Mouse (Mus musculus) gastrocnemius, postnatal 36 days (tissue): Measurements from ENCODE around the gene March4. TPM values are rescaled to one million over a fixed set of nuclear protein-coding genes. Genes with fewer than 3 reads are reported as not detected.
A peak's percentile ranks its signal among the peaks of the same experiment; 100 is the strongest.

Experiments used
- DNase-seq, 2 experiments: peaks; one replicate each; pipeline ENCODE4 v3.0.0; 2022
- intact Hi-C: fragments of 180-260 bp; cut with DNase I; formaldehyde crosslinking; loops from one replicate; pipeline ENCODE4 v1.15.1; 2025
- total RNA-seq, 2 experiments: library from RNA; stranded (reverse); gene quantifications; 2 replicates each; pipeline ENCODE4 v1.2.3; 2021

The March4 gene
- total RNA-seq, 2 experiments from 2014 or later: 0.12 to 0.18 TPM

GRCm38 (mm10) chr1:72452839-72453238 lies 83.9 kb downstream of the March4 start:
- no peak for DNase-seq
- intact Hi-C loops: no loop called here

GRCm38 (mm10) chr1:72450790-72451189 lies 85.9 kb downstream of the March4 start:
- intact Hi-C loops: no loop called here

GRCm38 (mm10) chr1:72449752-72450151 lies 87.0 kb downstream of the March4 start:
- intact Hi-C loops: no loop called here
- no peak for DNase-seq

More at GRCm38 (mm10) chr1:72450790-72451189, 85.9 kb downstream of the March4 start:
- no peak for DNase-seq

GRCm38 (mm10) chr1:72442747-72443146 lies 94.0 kb downstream of the March4 start:
- no peak for DNase-seq
- intact Hi-C loops: no loop called here

- intact Hi-C loops: no loop called here
- peak in 1 of 2 experiments; percentile 31 for DNase-seq
These were observed 97.6 kb downstream of the March4 start for GRCm38 (mm10) chr1:72439146-72439545.

GRCm38 (mm10) chr1:72436967-72437366 lies 99.8 kb downstream of the March4 start:
- DNase-seq: no peak
- intact Hi-C loops: no loop called here

GRCm38 (mm10) chr1:72434510-72434909 lies 102.2 kb downstream of the March4 start:
- DNase-seq: no peak
- intact Hi-C loops: no loop called here

GRCm38 (mm10) chr1:72432579-72432978 lies 104.2 kb downstream of the March4 start:
- intact Hi-C loops: no loop called here
- DNase-seq: no peak

- intact Hi-C loops: no loop called here
- no peak for DNase-seq
These were observed 107.5 kb downstream of the March4 start for GRCm38 (mm10) chr1:72429107-72429807.

- DNase-seq: no peak
- intact Hi-C loops: no loop called here
These were observed 108.2 kb downstream of the March4 start for GRCm38 (mm10) chr1:72428526-72428925.

GRCm38 (mm10) chr1:72426456-72426855 lies 110.3 kb downstream of the March4 start:
- DNase-seq: no peak
- intact Hi-C loops: no loop called here

GRCm38 (mm10) chr1:72422121-72422520 lies 114.6 kb downstream of the March4 start:
- no peak for DNase-seq
- intact Hi-C loops: no loop called here

- intact Hi-C loops: no loop called here
These were observed 116.5 kb downstream of the March4 start for GRCm38 (mm10) chr1:72420220-72420619.

GRCm38 (mm10) chr1:72418744-72419655 lies 117.7 kb downstream of the March4 start:
- no peak for DNase-seq
- intact Hi-C loops: no loop called here

More at GRCm38 (mm10) chr1:72420220-72420619, 116.5 kb downstream of the March4 start:
- no peak for DNase-seq

GRCm38 (mm10) chr1:72414561-72415253 lies 122.0 kb downstream of the March4 start:
- intact Hi-C loops: no loop called here
- no peak for DNase-seq

GRCm38 (mm10) chr1:72414133-72414532 lies 122.6 kb downstream of the March4 start:
- intact Hi-C loops: no loop called here

GRCm38 (mm10) chr1:72413205-72413604 lies 123.5 kb downstream of the March4 start:
- no peak for DNase-seq
- intact Hi-C loops: no loop called here

More at GRCm38 (mm10) chr1:72414133-72414532, 122.6 kb downstream of the March4 start:
- no peak for DNase-seq

GRCm38 (mm10) chr1:72411108-72411507 lies 125.6 kb downstream of the March4 start:
- DNase-seq: no peak
- intact Hi-C loops: no loop called here

- intact Hi-C loops: no loop called here
- no peak for DNase-seq
These were observed 126.8 kb downstream of the March4 start for GRCm38 (mm10) chr1:72409936-72410335.

GRCm38 (mm10) chr1:72406505-72407079 lies 130.1 kb downstream of the March4 start:
- no peak for DNase-seq
- intact Hi-C loops: no loop called here
